Mouse (Mus musculus): ENCODE results near the gene Clns1a. TPM values are rescaled to one million over a fixed set of nuclear protein-coding genes. Genes with fewer than 3 reads are reported as not detected.

The Clns1a gene
- total RNA-seq, 1 experiment, result 191 TPM

GRCm38 (mm10) chr7:97709204-97709603 lies 12.8 kb downstream of the Clns1a start:
- Histone ChIP-seq H3K9ac (ENCODE audit: insufficient read depth, low read depth, low read length, poor library complexity, severe bottlenecking) (no peak overlapping the region), H3K4me1 (ENCODE audit: control insufficient read depth in 2 of 2, insufficient read depth in 2 of 2, low read length in 2 of 2, poor library complexity in 1 of 2) (peaks cover 0 to 6% of the 10 kb centered on the region in 2 experiments; a peak in 1 of 4 replicates), H3K27ac (ENCODE audit: insufficient read depth, low read depth, low read length, poor library complexity, severe bottlenecking) (peak overlapping the region; percentile 18; the same call in 1 of the 2 replicates), H3K36me3 (ENCODE audit: control insufficient read depth, insufficient read depth, low read length, poor library complexity, severe bottlenecking) (peaks cover 23% of the 10 kb centered on the region), H3K4me3 (ENCODE audit: insufficient read depth in 1 of 2, low read depth in 1 of 2, low read length in 2 of 2, poor library complexity in 1 of 2, severe bottlenecking in 1 of 2) (no peak overlapping the region), H3K9me3 (ENCODE audit: control insufficient read depth, insufficient read depth, low read depth, low read length) (no peaks in the 10 kb centered on the region)
- no peak for DNase-seq (ENCODE audit: low read depth, low spot score)
- TF ChIP-seq HCFC1 (IDR thresholded peaks at IDR 0.05; ENCODE audit: borderline replicate concordance, insufficient read depth, low read length) (no peak), ZNF384 (IDR thresholded peaks at IDR 0.05; ENCODE audit: low read depth, low read length) (no peak), CHD2 (IDR thresholded peaks at IDR 0.05; ENCODE audit: low read depth, low read length) (no peak), ZC3H11A (IDR thresholded peaks at IDR 0.05; ENCODE audit: borderline replicate concordance, low read depth, low read length) (no peak), MAFK (IDR thresholded peaks at IDR 0.05; ENCODE audit: insufficient read depth, low read depth, low read length) (no peak)
- in situ Hi-C loops (cut with MboI; ENCODE audit: low sequenced_read_pairs in 2 of 2, unreplicated experiment in 2 of 2), result no loop called here

- H3K9ac ChIP-seq (ENCODE audit: insufficient read depth, low read depth, low read length, poor library complexity, severe bottlenecking), result no peak overlapping the region
- peaks cover 2 to 9% of the 10 kb centered on the region in 2 experiments for H3K4me1 ChIP-seq (ENCODE audit: control insufficient read depth in 2 of 2, insufficient read depth in 2 of 2, low read length in 2 of 2, poor library complexity in 1 of 2)
- DNase-seq (ENCODE audit: low read depth, low spot score), result no peak
- H3K4me3 ChIP-seq (ENCODE audit: insufficient read depth in 1 of 2, low read depth in 1 of 2, low read length in 2 of 2, poor library complexity in 1 of 2, severe bottlenecking in 1 of 2), result no peak overlapping the region
- H3K9me3 ChIP-seq (ENCODE audit: control insufficient read depth, insufficient read depth, low read depth, low read length), result no peaks in the 10 kb centered on the region
- H3K36me3 ChIP-seq (ENCODE audit: control insufficient read depth, insufficient read depth, low read length, poor library complexity, severe bottlenecking), result peaks cover 29% of the 10 kb centered on the region
- in situ Hi-C loops (cut with MboI; ENCODE audit: low sequenced_read_pairs in 2 of 2, unreplicated experiment in 2 of 2), result no loop called here
- no peak overlapping the region for H3K27ac ChIP-seq (ENCODE audit: insufficient read depth, low read depth, low read length, poor library complexity, severe bottlenecking)
- TF ChIP-seq HCFC1 (IDR thresholded peaks at IDR 0.05; ENCODE audit: borderline replicate concordance, insufficient read depth, low read length) (no peak), MAFK (IDR thresholded peaks at IDR 0.05; ENCODE audit: insufficient read depth, low read depth, low read length) (no peak)
Measured at GRCm38 (mm10) chr7:97714651-97715050, 18.2 kb downstream of the Clns1a start.

GRCm38 (mm10) chr7:97717326-97717725 lies 20.9 kb downstream of the Clns1a start:
- Histone ChIP-seq H3K4me3 (ENCODE audit: insufficient read depth in 1 of 2, low read depth in 1 of 2, low read length in 2 of 2, poor library complexity in 1 of 2, severe bottlenecking in 1 of 2) (no peak overlapping the region), H3K9me3 (ENCODE audit: control insufficient read depth, insufficient read depth, low read depth, low read length) (no peaks in the 10 kb centered on the region), H3K27ac (ENCODE audit: insufficient read depth, low read depth, low read length, poor library complexity, severe bottlenecking) (no peak overlapping the region), H3K36me3 (ENCODE audit: control insufficient read depth, insufficient read depth, low read length, poor library complexity, severe bottlenecking) (peaks cover 27% of the 10 kb centered on the region), H3K4me1 (ENCODE audit: control insufficient read depth in 2 of 2, insufficient read depth in 2 of 2, low read length in 2 of 2, poor library complexity in 1 of 2) (peaks cover 2 to 11% of the 10 kb centered on the region in 2 experiments), H3K9ac (ENCODE audit: insufficient read depth, low read depth, low read length, poor library complexity, severe bottlenecking) (no peak overlapping the region)
- in situ Hi-C loops (cut with MboI; ENCODE audit: low sequenced_read_pairs in 2 of 2, unreplicated experiment in 2 of 2), result no loop called here
- TF ChIP-seq CHD2 (IDR thresholded peaks at IDR 0.05; ENCODE audit: low read depth, low read length), result no peak
- TF ChIP-seq ZNF384 (IDR thresholded peaks at IDR 0.05; ENCODE audit: low read depth, low read length), result no peak
- no peak for TF ChIP-seq ZC3H11A (IDR thresholded peaks at IDR 0.05; ENCODE audit: borderline replicate concordance, low read depth, low read length)
- TF ChIP-seq HCFC1 (IDR thresholded peaks at IDR 0.05; ENCODE audit: borderline replicate concordance, insufficient read depth, low read length), result no peak
- no peak for TF ChIP-seq MAFK (IDR thresholded peaks at IDR 0.05; ENCODE audit: insufficient read depth, low read depth, low read length)
- no peak for DNase-seq (ENCODE audit: low read depth, low spot score)

- in situ Hi-C loops (cut with MboI; ENCODE audit: low sequenced_read_pairs in 2 of 2, unreplicated experiment in 2 of 2), result no loop called here
- peak overlapping the region; percentile 63; the same call in 1 of the 2 replicates for H3K27ac ChIP-seq (ENCODE audit: insufficient read depth, low read depth, low read length, poor library complexity, severe bottlenecking)
- H3K4me1 ChIP-seq (ENCODE audit: control insufficient read depth in 2 of 2, insufficient read depth in 2 of 2, low read length in 2 of 2, poor library complexity in 1 of 2), result peaks cover 2 to 11% of the 10 kb centered on the region in 2 experiments
- no peak overlapping the region for H3K4me3 ChIP-seq (ENCODE audit: insufficient read depth in 1 of 2, low read depth in 1 of 2, low read length in 2 of 2, poor library complexity in 1 of 2, severe bottlenecking in 1 of 2)
- H3K36me3 ChIP-seq (ENCODE audit: control insufficient read depth, insufficient read depth, low read length, poor library complexity, severe bottlenecking), result peaks cover 17% of the 10 kb centered on the region
- H3K9ac ChIP-seq (ENCODE audit: insufficient read depth, low read depth, low read length, poor library complexity, severe bottlenecking), result no peak overlapping the region
- DNase-seq (ENCODE audit: low read depth, low spot score), result peak; percentile 53
- TF ChIP-seq HCFC1 (IDR thresholded peaks at IDR 0.05; ENCODE audit: borderline replicate concordance, insufficient read depth, low read length), result no peak
- no peak for TF ChIP-seq CHD2 (IDR thresholded peaks at IDR 0.05; ENCODE audit: low read depth, low read length)
- no peak for TF ChIP-seq ZNF384 (IDR thresholded peaks at IDR 0.05; ENCODE audit: low read depth, low read length)
- TF ChIP-seq ZC3H11A (IDR thresholded peaks at IDR 0.05; ENCODE audit: borderline replicate concordance, low read depth, low read length), result no peak
- no peak for TF ChIP-seq MAFK (IDR thresholded peaks at IDR 0.05; ENCODE audit: insufficient read depth, low read depth, low read length)
- no peaks in the 10 kb centered on the region for H3K9me3 ChIP-seq (ENCODE audit: control insufficient read depth, insufficient read depth, low read depth, low read length)
Measured at GRCm38 (mm10) chr7:97719078-97719477, 22.6 kb downstream of the Clns1a start.

- TF ChIP-seq CHD2 (IDR thresholded peaks at IDR 0.05; ENCODE audit: low read depth, low read length), result no peak
- no peak for TF ChIP-seq ZC3H11A (IDR thresholded peaks at IDR 0.05; ENCODE audit: borderline replicate concordance, low read depth, low read length)
- TF ChIP-seq MAFK (IDR thresholded peaks at IDR 0.05; ENCODE audit: insufficient read depth, low read depth, low read length), result no peak
- TF ChIP-seq HCFC1 (IDR thresholded peaks at IDR 0.05; ENCODE audit: borderline replicate concordance, insufficient read depth, low read length), result no peak
- TF ChIP-seq ZNF384 (IDR thresholded peaks at IDR 0.05; ENCODE audit: low read depth, low read length), result no peak
- no peak for DNase-seq (ENCODE audit: low read depth, low spot score)
- H3K4me3 ChIP-seq (ENCODE audit: insufficient read depth in 1 of 2, low read depth in 1 of 2, low read length in 2 of 2, poor library complexity in 1 of 2, severe bottlenecking in 1 of 2), result no peak overlapping the region
- H3K4me1 ChIP-seq (ENCODE audit: control insufficient read depth in 2 of 2, insufficient read depth in 2 of 2, low read length in 2 of 2, poor library complexity in 1 of 2), result peaks cover 2 to 11% of the 10 kb centered on the region in 2 experiments
- no peaks in the 10 kb centered on the region for H3K9me3 ChIP-seq (ENCODE audit: control insufficient read depth, insufficient read depth, low read depth, low read length)
- H3K36me3 ChIP-seq (ENCODE audit: control insufficient read depth, insufficient read depth, low read length, poor library complexity, severe bottlenecking), result peaks cover 10% of the 10 kb centered on the region
- no peak overlapping the region for H3K9ac ChIP-seq (ENCODE audit: insufficient read depth, low read depth, low read length, poor library complexity, severe bottlenecking)
- in situ Hi-C loops (cut with MboI; ENCODE audit: low sequenced_read_pairs in 2 of 2, unreplicated experiment in 2 of 2), result no loop called here
- H3K27ac ChIP-seq (ENCODE audit: insufficient read depth, low read depth, low read length, poor library complexity, severe bottlenecking), result no peak overlapping the region
Measured at GRCm38 (mm10) chr7:97720109-97720508, 23.7 kb downstream of the Clns1a start.

All from ES-E14 (cell line).